8 mouse cellular contexts compared by ENCODE assay signal in the genomic region with DNA sequence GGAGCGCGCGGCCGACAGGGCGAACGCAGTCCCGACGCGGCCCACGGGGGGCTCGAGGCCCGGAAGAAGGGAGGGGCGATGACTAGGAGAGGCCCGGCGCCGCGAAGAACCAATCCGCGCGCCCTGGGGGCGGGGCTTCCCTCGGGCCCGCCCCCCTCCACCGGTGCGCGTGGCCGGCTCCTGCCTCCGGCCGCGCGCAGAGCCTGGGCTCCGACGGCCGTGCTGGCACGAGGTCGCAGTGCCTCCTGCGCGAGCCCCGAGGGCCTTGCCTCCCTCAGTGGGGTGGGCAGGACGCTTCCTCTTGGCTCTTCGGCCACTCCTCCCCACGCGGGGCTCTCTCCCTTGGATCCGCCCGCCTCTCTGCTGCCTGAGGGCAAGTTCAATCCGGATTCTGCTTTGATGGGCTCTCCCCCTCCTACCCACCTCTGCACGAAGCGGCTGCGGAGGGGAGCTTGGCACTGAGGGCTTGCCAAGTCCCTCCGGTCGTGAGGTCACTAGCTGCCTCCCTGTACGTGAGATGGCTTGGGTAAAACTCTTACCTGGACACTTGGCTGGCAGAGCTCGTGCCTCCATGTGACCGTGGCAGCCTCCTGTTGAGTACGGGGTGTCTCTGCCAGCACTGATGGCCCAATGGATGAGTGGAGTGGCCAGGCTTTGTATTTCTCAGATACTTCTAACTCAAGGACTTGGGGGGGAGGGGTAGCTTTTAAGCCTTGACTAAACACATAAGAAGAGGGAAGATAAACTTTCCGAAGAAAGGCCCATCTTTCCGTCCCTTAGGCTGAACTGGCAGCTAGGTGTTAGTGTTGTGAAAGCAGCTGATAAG. TPM values are rescaled to one million over a fixed set of nuclear protein-coding genes. Genes with fewer than 3 reads are reported as not detected.
DNase-seq lines count a peak whose midpoint lies in the region; ATAC-seq lines count a peak whose summit lies in the region.

A gene (minus strand): TSS at position 448 of the 826 bp plus-strand sequence.

- ATAC-seq in inflammation-experienced regulatory T-cells, adult 6 months, result peak; percentile 82
- ATAC-seq in megakaryocyte-erythroid progenitor cell, adult 5-6 weeks (replicated peaks; ENCODE audit: low FRiP score, low TSS enrichment, poor library complexity, severe bottlenecking), result peak; percentile 82

- intact Hi-C loops in gastrocnemius, postnatal 14 days (cut with DNase I; ENCODE audit: low total_unique reads), result no loop called here
- intact Hi-C loops in left cerebral cortex, postnatal 10 days (cut with DNase I), result no loop called here

- DNase-seq in adrenal gland, adult (ENCODE audit: inconsistent age in 2 of 2, low spot score in 1 of 2), result peak; percentile 93 to 96
- peak; percentile 96 for DNase-seq in embryo, embryonic 10.5 days (ENCODE audit: low spot score)
- DNase-seq in gastrocnemius, postnatal 14 days, result peak; percentile 91
- DNase-seq in left cerebral cortex, postnatal 10 days (ENCODE audit: extremely low spot score in 1 of 2, low spot score in 2 of 2), result peak; percentile 70 to 94
- peak; percentile 83 for DNase-seq in right cerebral cortex, postnatal 25 days
- peak; percentile 86 to 89 for DNase-seq in urinary bladder, postnatal 4 days (ENCODE audit: low spot score in 2 of 2)

RNA-seq across cellular contexts. Expression of the gene that starts here (rescaled TPM):
- 1 to 10 TPM; 5.4 to 7.8 TPM for total RNA-seq in gastrocnemius, postnatal 14 days (2021)
- 10 to 100 TPM in 1 of 3 experiments, 1 to 10 TPM in 2; 6.6 to 12.3 (median 8.0) TPM for polyA plus RNA-seq in inflammation-experienced regulatory T-cells, adult 6 months (2017; shearing (Covaris generic))
- 1 to 10 TPM; 5.5 to 6.9 TPM for total RNA-seq in left cerebral cortex, postnatal 10 days (2021)
- total RNA-seq in megakaryocyte-erythroid progenitor cell, adult 5-6 weeks (2014; fragmentation: Nextera tagmentation), result 27.2 and 43.5 TPM in 2 replicates
- 24.2 and 24.6 TPM in 2 replicates for total RNA-seq in megakaryocyte-erythroid progenitor cell, adult 5-6 weeks (2017)

Comparison
In these comparisons a context has a peak if more than half of its experiments do, and no peak if none do; other contexts are left out.
1. Peak in every context shown above with its lines: DNase-seq and ATAC-seq.